Mouse (Mus musculus): ENCODE data around the gene Rpl34.

Rpl34 gene

GRCm38 (mm10) chr3:130712891-130713290 is 17.3 kb downstream of the Rpl34 start:
- no peak for DNase-seq (ENCODE audit: low spot score in 2 of 2)

GRCm38 (mm10) chr3:130710103-130710502 is 20.1 kb downstream of the Rpl34 start:
- DNase-seq (ENCODE audit: low spot score in 2 of 2): no peak

- peak; percentile 97 to 98 for DNase-seq (ENCODE audit: low spot score in 2 of 2)
Observed at GRCm38 (mm10) chr3:130708967-130709924, 21.0 kb downstream of the Rpl34 start, which contains the start of gene Ostc. Gene Ostc, minus strand, starts transcription at chr3:130709444.

- no peak for DNase-seq (ENCODE audit: low spot score in 2 of 2)
Observed at GRCm38 (mm10) chr3:130708529-130708928, 21.7 kb downstream of the Rpl34 start.

GRCm38 (mm10) chr3:130702289-130702688 is 27.9 kb downstream of the Rpl34 start:
- no peak for DNase-seq (ENCODE audit: low spot score in 2 of 2)

- no peak for DNase-seq (ENCODE audit: low spot score in 2 of 2)
Observed at GRCm38 (mm10) chr3:130697622-130698021, 32.6 kb downstream of the Rpl34 start.

- DNase-seq (ENCODE audit: low spot score in 2 of 2): no peak
Observed at GRCm38 (mm10) chr3:130694705-130695104, 35.5 kb downstream of the Rpl34 start.

GRCm38 (mm10) chr3:130694041-130694593 is 36.1 kb downstream of the Rpl34 start:
- DNase-seq (ENCODE audit: low spot score in 2 of 2): no peak

- DNase-seq (ENCODE audit: low spot score in 2 of 2): no peak
Observed at GRCm38 (mm10) chr3:130691596-130692170, 38.5 kb downstream of the Rpl34 start.

GRCm38 (mm10) chr3:130690834-130691595 is 39.2 kb downstream of the Rpl34 start:
- DNase-seq (ENCODE audit: low spot score in 2 of 2): no peak

GRCm38 (mm10) chr3:130689630-130690029 is 40.6 kb downstream of the Rpl34 start:
- peak; percentile 87 to 92 for DNase-seq (ENCODE audit: low spot score in 2 of 2)

GRCm38 (mm10) chr3:130687051-130687450 is 43.1 kb downstream of the Rpl34 start:
- DNase-seq (ENCODE audit: low spot score in 2 of 2): no peak

GRCm38 (mm10) chr3:130685014-130685366 is 45.2 kb downstream of the Rpl34 start:
- no peak for DNase-seq (ENCODE audit: low spot score in 2 of 2)

- DNase-seq (ENCODE audit: low spot score in 2 of 2): no peak
Observed at GRCm38 (mm10) chr3:130684276-130685013, 45.8 kb downstream of the Rpl34 start.

- DNase-seq (ENCODE audit: low spot score in 2 of 2): no peak
Observed at GRCm38 (mm10) chr3:130683836-130684235, 46.4 kb downstream of the Rpl34 start.

GRCm38 (mm10) chr3:130682183-130682582 is 48.0 kb downstream of the Rpl34 start:
- peak in 1 of 2 experiments; percentile 42 for DNase-seq (ENCODE audit: low spot score in 2 of 2)

- DNase-seq (ENCODE audit: low spot score in 2 of 2): no peak
Observed at GRCm38 (mm10) chr3:130681226-130681625, 49.0 kb downstream of the Rpl34 start.

GRCm38 (mm10) chr3:130677671-130678460 is 52.3 kb downstream of the Rpl34 start:
- no peak for DNase-seq (ENCODE audit: low spot score in 2 of 2)
